Mouse (Mus musculus) ES-E14 (cell line): ENCODE data around the gene Chst1. TPM values are rescaled to one million over a fixed set of nuclear protein-coding genes. Genes with fewer than 3 reads are reported as not detected.
A peak's percentile ranks its signal among the peaks of the same experiment; 100 is the strongest.

Experiments
- DNase-seq: peaks from one replicate; pipeline ENCODE4 v3.0.0-alpha.2; 2013; ENCODE audit warnings: low read depth, low spot score
- H3K27ac ChIP-seq: 2 replicates; pipeline ENCODE4 v1.5.1; 2012; ENCODE audit warnings: low read depth, mild to moderate bottlenecking, low read length, moderate library complexity, mixed read lengths; ENCODE audit not compliant: poor library complexity, insufficient read depth, severe bottlenecking
- H3K36me3 ChIP-seq: 2 replicates; pipeline ENCODE4 v1.6.1; 2012; ENCODE audit warnings: mild to moderate bottlenecking, low read length, moderate library complexity, mixed read lengths; ENCODE audit not compliant: control insufficient read depth, poor library complexity, insufficient read depth, severe bottlenecking
- H3K4me1 ChIP-seq, 2 experiments: fragments of 150-350 bp in 1 of 2; sonication (generic) in 1 of 2; 2 replicates each; pipeline ENCODE4 v1.6.1; 2012; ENCODE audit warnings: low read length in 2 of 2, mild to moderate bottlenecking in 1 of 2, mixed read lengths in 1 of 2; ENCODE audit not compliant: control insufficient read depth in 2 of 2, insufficient read depth in 2 of 2, poor library complexity in 1 of 2
- H3K4me3 ChIP-seq, 2 experiments: fragments of 150-350 bp in 1 of 2; sonication (generic) in 1 of 2; 2 replicates each; pipeline ENCODE4 v1.5.1; 2012; ENCODE audit warnings: low read length in 2 of 2, low read depth in 1 of 2, mild to moderate bottlenecking in 1 of 2, mixed read lengths in 1 of 2; ENCODE audit not compliant: insufficient read depth in 1 of 2, poor library complexity in 1 of 2, severe bottlenecking in 1 of 2
- H3K9ac ChIP-seq: 2 replicates; pipeline ENCODE4 v1.6.1; 2012; ENCODE audit warnings: low read depth, mild to moderate bottlenecking, low read length, mixed read lengths; ENCODE audit not compliant: poor library complexity, insufficient read depth, severe bottlenecking
- H3K9me3 ChIP-seq: fragments of 150-350 bp; sonication (generic); 2 replicates; pipeline ENCODE4 v1.6.1; 2012; ENCODE audit warnings: low read depth, mild to moderate bottlenecking, low read length; ENCODE audit not compliant: control insufficient read depth, insufficient read depth
- CHD2 ChIP-seq: IDR thresholded peaks from 2 replicates; pipeline ENCODE4 v1.6.1; 2014; ENCODE audit warnings: mild to moderate bottlenecking, low read depth, low read length, inconsistent platforms
- HCFC1 ChIP-seq: IDR thresholded peaks from 2 replicates; pipeline ENCODE4 v1.6.1; 2012; ENCODE audit warnings: low read length, inconsistent platforms, borderline replicate concordance; ENCODE audit not compliant: insufficient read depth
- MAFK ChIP-seq: IDR thresholded peaks from 2 replicates; pipeline ENCODE4 v1.6.1; 2014; ENCODE audit warnings: mild to moderate bottlenecking, low read depth, low read length, inconsistent platforms; ENCODE audit not compliant: insufficient read depth
- ZC3H11A ChIP-seq: IDR thresholded peaks from 2 replicates; pipeline ENCODE4 v1.6.1; 2012; ENCODE audit warnings: low read depth, mild to moderate bottlenecking, inconsistent platforms, low read length, borderline replicate concordance
- ZNF384 ChIP-seq: IDR thresholded peaks from 2 replicates; pipeline ENCODE4 v1.6.1; 2012; ENCODE audit warnings: low read depth, low read length, inconsistent platforms
- in situ Hi-C, 2 experiments: fragments of 600-800 bp; cut with MboI; formaldehyde crosslinking; loops; one replicate each; pipeline ENCODE4 v1.15.1; 2025; ENCODE audit warnings: low sequenced_read_pairs in 2 of 2, inconsistent platforms in 1 of 2; ENCODE audit not compliant: unreplicated experiment in 2 of 2
- total RNA-seq: library from RNA; depleted of rRNA; stranded (reverse); fragments of 300-350 nt; gene quantifications from 2 replicates; pipeline ENCODE4 v1.2.3, GENCODE M21; 2012

Gene Chst1
- total RNA-seq, 1 experiment: 0.98 TPM

- TF ChIP-seq HCFC1 (no peak), ZC3H11A (no peak), MAFK (no peak), CHD2 (no peak), ZNF384 (no peak)
- Histone ChIP-seq H3K4me1 (no peaks in the 10 kb centered on the region), H3K9ac (no peak overlapping the region), H3K27ac (no peak overlapping the region), H3K36me3 (no peaks in the 10 kb centered on the region), H3K9me3 (no peaks in the 10 kb centered on the region), H3K4me3 (no peak overlapping the region)
- no peak for DNase-seq
- in situ Hi-C loops: loop anchor here in 1 of 2 experiments (25.0 kb wide), 1 partner anchor 205 kb away; no protein-coding TSS in a partner anchor
Measured at GRCm38 (mm10) chr2:92607153-92607552, 7.6 kb downstream of the Chst1 start.

- TF ChIP-seq MAFK (no peak), HCFC1 (no peak), CHD2 (no peak), ZC3H11A (no peak), ZNF384 (no peak)
- no peaks in the 10 kb centered on the region for H3K4me1 ChIP-seq
- no peak overlapping the region for H3K9ac ChIP-seq
- H3K4me3 ChIP-seq: no peak overlapping the region
- no peaks in the 10 kb centered on the region for H3K36me3 ChIP-seq
- no peak overlapping the region for H3K27ac ChIP-seq
- in situ Hi-C loops: loop anchor here in 1 of 2 experiments (25.0 kb wide), 1 partner anchor 205 kb away; no protein-coding TSS in a partner anchor
- no peak for DNase-seq
- no peaks in the 10 kb centered on the region for H3K9me3 ChIP-seq
Measured at GRCm38 (mm10) chr2:92607592-92607991, 8.1 kb downstream of the Chst1 start.

- Histone ChIP-seq H3K36me3 (no peaks in the 10 kb centered on the region), H3K27ac (no peak overlapping the region), H3K4me1 (no peaks in the 10 kb centered on the region), H3K9me3 (no peaks in the 10 kb centered on the region), H3K9ac (no peak overlapping the region), H3K4me3 (no peak overlapping the region)
- no peak for DNase-seq
- in situ Hi-C loops: loop anchor here in 1 of 2 experiments (25.0 kb wide), 1 partner anchor 204 kb away; no protein-coding TSS in a partner anchor
- TF ChIP-seq ZC3H11A (no peak), CHD2 (no peak), MAFK (no peak), HCFC1 (no peak), ZNF384 (no peak)
Measured at GRCm38 (mm10) chr2:92608013-92608619, 8.6 kb downstream of the Chst1 start.

- Histone ChIP-seq H3K4me3 (no peak overlapping the region), H3K27ac (no peak overlapping the region), H3K9ac (no peak overlapping the region), H3K4me1 (0 out of 4 replicates have a peak, but pooled peaks cover 0 to 2% of the 10 kb centered on the region in 2 experiments), H3K9me3 (no peaks in the 10 kb centered on the region), H3K36me3 (no peaks in the 10 kb centered on the region)
- in situ Hi-C loops: loop anchor here in 1 of 2 experiments (25.0 kb wide), 1 partner anchor 203 kb away; no protein-coding TSS in a partner anchor
- no peak for TF ChIP-seq CHD2
- peak; percentile 69; the same call in 1 of the 2 replicates for TF ChIP-seq ZC3H11A
- peak; percentile 23; the same call in 1 of the 2 replicates for TF ChIP-seq HCFC1
- 0 out of 2 replicates have a peak, but pooled peaks have one; percentile 5 for TF ChIP-seq MAFK
- TF ChIP-seq ZNF384: no peak
- peak; percentile 66 for DNase-seq
Measured at GRCm38 (mm10) chr2:92608810-92609581, 9.5 kb downstream of the Chst1 start.
